Mouse (Mus musculus): ENCODE results near the gene Sugp1. TPM values are rescaled to one million over a fixed set of nuclear protein-coding genes. Genes with fewer than 3 reads are reported as not detected.
"Not testable (repeated sequence)": the region's sequence is repeated elsewhere in the genome, so short reads cannot be mapped to it uniquely, and the experiment has no call there.

Sugp1 gene
- total RNA-seq, 2 experiments from 2014 or later, result 20.2 to 22.5 TPM

DNA sequence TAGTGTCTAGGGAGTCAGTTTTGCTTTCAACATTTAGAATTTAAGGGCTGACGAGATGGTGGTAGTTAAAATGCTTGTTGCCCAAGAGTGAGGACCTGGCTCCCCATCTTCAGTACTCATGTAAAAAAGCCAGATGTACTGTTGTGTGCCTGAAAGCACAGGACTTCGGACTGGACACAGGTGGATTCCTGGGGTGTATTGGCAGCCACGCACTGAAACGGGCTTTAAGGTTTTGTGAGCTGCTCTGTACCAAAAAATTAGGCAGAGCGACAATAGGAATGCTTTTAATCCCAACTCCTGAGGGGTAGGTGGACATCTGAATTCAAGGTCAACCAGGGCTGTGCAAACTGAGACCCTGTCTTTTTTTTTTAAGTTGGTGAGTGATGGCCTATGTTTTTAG is 1.4 kb downstream of the Sugp1 start:
- no peak for DNase-seq

DNA sequence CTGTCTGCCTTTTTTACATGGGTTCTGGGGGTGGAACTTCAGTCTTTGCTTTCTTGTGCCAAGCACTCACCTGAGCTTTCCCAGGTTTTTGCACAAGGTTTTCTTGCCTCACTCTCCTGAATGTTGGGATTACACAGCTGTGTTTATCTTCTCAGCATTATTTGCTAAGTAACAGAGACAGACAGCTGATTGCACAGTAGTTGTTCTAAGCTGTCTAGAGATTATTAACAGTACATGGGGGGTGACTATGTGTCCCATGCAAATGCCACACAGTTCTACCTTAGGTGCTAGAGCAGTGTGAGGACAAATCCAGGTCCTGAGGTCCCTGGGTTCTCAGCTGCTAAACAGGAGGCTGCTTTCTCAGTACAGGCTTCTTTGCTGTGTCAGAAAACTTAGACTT is 7.0 kb downstream of the Sugp1 start:
- no peak for DNase-seq

DNA sequence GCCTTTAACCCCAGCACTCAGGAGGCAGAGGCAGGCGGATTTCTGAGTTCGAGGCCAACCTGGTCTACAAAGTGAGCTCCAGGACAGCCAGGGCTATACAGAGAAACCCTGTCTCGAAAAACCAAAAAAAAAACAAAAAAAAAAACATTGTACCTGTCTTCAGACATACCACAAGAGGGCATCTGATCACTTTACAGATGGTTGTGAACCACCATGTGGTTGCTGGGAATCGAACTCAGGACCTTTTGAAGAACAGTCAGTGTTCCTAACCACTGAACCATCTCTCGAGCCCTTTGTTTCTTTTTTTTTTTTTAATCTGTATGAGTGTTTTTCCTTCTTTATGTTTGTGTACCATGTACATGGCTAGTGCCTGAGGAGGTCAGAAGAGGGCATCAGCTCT is 7.8 kb downstream of the Sugp1 start:
- not testable (repeated sequence) for DNase-seq

DNA sequence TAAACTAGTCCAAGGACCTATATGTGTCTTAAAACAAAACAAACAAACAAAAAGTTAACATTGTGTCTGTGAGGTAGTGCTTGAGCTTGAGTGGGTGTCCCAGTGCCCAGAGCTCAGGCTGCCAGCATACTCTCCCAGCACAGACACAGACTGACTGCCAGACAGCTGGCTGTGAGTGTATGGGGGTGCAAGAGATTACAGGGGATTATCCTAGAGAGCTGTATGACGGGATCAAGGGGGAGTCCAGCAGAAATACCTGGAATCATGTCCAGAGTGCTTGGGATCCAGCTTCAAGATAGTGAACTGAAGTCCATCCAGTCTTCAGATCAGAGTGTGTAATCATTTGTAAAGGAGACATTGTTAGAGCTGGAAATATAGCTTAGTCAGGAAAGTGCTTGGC is 15.1 kb downstream of the Sugp1 start:
- no peak for DNase-seq

GRCm38 (mm10) chr8:70071836-70072440 is 29.3 kb downstream of the Sugp1 start:
- DNase-seq, result no peak

DNA sequence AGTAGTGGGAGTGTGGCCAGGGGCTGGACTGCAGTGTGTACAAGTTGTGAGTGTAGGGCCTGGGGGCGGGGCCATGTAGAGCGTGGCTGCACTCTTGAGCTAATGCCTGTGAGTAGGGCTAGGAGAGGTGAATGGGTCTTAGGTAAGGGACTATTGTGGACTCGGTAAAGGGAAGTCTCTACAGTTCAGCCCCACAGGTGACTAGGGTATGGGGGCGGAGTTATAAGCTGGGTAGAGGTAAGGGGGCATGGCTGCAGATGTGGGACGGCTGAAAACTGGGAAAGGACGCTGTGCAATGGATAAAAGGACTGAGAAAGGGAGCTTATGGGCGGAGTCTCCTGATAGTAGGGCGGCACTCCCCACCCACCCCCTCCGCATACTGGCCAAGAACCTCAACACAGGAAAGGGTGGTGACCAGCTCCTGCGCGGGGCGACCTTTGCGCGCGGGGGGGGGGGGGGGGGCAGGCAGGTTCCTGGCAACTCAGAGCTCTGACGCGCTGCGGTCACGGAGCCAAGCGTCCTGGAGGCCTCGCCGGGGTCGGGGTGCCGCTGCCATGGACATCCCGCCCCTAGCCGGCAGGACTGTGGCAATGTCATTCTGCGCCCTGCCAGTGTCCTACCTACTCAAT is 29.9 kb downstream of the Sugp1 start, which contains the start of gene Tm6sf2:
Gene Tm6sf2, plus strand, starts transcription at position 484 of the 629 bp plus-strand sequence.
- peak; percentile 33 for DNase-seq

DNA sequence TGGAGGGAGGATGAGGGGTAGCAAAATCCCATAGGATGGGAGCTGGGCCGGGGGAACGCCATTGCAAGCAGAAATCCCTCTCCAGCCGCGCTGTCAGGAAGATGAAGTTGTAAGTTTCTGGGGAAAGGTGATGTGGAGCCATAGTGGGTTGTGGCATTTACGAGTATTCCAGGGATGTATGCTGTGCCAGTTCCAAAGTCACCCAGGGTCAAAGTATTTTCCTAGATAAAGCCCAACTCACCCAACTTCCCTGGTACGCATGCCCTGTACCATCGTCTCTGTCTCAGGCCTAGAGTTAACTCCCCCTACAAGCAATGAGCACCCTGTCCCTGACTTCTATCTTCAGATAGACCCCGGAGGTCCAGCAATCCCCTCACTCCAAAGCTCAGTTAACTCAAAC is 30.5 kb downstream of the Sugp1 start:
- no peak for DNase-seq

DNA sequence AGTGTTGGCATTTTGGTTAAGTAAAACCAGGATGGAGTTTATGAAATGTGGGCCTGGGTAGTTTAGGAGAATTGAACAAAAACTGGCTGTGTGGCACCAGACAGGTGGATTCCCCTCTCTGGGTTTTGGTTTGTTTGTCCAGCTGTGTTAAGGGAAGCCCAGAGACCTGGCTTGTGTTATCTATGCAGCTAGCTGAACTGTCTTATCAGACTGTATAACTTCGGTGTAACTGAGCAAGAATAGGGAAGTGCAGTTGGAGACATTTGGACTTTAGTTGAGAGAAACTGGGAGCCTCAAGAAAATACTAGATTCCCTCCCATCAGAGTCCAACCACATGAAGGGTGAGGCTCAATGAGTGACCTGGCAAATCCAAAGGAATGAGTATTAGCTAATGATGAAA is 31.1 kb downstream of the Sugp1 start:
- no peak for DNase-seq

DNA sequence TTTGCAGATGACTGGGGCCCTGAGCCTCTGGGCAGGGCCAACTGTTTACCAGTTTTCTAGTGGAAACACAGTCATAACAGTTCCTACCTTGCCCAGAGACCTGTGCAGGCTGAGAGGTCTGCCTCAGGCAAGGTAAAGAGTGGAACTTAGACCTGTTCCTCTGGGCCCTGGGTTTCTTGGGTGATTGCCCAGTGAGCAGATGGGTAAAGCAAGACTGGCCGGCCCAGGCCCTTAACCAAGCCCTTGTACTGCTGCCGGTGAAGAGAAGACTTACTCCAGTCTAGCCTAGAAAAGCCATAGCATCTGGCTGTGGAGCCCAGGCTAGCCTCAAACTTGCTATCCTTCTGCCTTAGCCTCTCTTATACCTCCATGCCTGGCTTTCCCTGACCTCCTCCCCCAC is 39.4 kb downstream of the Sugp1 start:
- DNase-seq, result no peak

DNA sequence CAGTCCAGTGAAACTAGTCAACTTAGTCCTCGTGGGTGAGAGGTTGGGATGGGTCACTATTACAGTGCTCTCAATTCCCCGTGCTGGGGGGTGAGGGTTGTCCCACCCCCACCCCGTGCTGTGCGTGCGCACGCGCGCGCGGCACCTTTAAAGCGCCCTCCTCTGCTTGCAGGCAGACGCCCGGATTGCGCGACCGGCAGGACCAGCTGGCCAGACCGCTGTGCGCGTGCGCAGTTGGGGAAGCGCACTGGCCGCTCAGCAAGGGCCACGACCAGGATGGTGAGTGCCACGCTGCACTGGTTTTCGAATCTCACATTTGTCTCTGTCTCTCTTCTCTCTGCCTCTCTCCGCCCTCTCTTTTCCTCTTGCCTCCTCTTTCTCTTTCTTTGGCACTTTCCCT is 40.7 kb downstream of the Sugp1 start, which contains the start of gene Hapln4:
Gene Hapln4, plus strand, starts transcription at position 173 of the 400 bp plus-strand sequence.
- peak; percentile 31 for DNase-seq

DNA sequence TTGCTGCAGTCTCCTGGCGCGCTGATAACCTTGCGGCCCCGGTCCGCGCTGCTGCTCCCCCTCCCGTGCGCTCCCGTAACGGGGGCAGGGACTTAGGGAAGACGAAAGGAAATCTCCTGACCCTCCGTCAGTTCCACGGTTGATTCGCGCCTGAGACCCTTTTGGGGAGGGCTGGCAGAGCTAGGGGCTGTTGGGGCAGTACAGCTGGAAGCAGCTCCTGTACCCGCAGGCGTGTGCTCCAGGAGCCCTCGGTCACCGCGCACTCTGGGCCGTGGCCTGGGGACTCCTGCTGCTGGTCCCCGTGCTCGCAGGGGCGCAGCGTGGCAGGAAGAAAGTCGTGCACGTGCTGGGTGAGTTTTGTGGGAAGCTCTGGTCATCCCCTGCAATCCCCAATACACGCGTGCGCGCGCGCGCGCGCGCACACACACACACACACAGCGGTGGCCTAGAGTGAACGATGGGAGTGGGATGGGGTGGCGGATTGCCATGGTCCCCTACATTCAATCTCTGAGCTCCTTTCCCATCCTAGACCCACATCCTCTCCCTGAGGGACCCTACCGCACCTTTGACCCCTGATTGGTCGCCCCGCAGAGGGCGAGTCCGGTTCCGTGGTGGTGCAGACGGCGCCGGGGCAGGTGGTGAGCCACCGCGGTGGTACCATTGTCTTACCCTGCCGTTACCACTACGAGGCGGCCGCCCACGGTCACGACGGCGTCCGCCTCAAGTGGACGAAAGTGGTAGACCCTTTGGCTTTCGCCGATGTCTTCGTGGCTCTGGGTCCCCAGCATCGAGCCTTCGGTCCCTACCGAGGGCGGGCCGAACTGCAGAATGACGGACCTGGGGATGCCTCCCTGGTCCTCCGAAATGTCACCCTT is 41.8 kb downstream of the Sugp1 start:
- no peak for DNase-seq

GRCm38 (mm10) chr8:70086151-70086550 is 43.5 kb downstream of the Sugp1 start:
- no peak for DNase-seq

GRCm38 (mm10) chr8:70087237-70087636 is 44.6 kb downstream of the Sugp1 start:
- DNase-seq, result no peak

DNA sequence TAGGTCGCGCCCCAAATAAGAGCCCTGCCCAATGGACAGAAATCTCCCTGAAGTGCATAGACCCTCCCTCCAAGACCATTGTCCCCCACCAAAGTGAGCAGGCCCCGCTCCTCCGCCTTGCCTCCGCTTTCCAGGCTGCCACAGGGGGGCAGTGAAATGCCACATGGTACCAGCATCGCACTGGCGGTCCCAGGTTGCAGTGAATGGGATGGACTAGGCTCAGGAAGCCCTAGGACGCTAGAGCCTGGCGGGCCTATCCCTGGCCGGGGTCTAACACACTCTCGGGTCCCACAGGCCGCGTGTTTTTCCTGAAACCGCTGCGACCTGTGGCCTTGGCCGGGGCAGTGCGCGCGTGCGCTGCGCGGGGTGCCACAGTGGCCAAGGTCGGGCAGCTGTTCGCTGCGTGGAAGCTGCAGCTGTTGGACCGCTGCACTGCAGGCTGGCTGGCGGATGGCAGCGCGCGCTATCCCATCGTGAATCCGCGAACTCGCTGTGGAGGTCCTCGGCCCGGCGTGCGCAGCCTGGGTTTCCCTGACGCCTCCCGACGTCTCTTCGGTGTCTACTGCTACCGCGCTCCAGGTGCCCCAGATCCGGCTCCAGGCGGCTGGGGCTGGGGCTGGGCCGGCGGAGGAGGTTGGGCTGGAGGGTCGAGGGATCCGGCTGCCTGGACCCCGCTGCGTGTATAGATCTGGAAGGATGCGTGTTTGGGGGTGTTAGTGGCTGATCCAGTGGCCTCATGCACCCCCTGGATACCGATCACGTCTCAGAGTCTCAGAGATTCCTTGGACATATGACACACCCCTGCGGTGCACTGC is 45.4 kb downstream of the Sugp1 start:
- DNase-seq, result peak; percentile 38

DNA sequence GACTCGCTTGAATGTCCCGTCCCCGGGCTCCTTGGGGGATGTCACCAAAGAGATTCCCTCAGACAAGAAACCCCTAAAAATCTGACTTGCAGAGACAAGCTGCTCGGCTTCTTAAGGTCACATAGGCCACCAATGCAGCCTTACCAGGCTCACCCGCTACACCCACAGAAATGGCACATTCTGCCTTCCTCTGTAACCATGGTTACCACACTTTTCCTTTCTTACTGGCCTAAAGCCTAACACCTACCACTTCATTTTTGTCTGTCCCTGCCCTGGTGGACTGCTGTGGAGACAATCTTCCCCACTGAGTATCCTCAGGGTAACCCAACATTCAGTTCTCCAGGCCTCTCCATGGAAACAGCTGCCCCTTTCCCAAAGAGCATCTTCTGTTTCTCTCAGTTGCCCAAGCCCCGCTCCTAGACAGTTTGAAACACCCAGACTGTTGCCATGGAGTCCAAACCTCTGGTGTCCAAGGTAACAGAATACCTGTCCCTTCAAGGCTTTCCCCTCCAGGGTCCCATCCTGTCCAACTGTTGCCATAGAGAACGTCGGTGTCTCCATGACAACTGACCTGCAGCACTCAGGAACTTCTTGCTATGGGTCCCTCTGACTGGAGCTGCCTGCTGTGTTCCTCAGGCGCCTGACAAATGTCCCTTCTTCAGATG is 46.8 kb downstream of the Sugp1 start:
- DNase-seq, result no peak

DNA sequence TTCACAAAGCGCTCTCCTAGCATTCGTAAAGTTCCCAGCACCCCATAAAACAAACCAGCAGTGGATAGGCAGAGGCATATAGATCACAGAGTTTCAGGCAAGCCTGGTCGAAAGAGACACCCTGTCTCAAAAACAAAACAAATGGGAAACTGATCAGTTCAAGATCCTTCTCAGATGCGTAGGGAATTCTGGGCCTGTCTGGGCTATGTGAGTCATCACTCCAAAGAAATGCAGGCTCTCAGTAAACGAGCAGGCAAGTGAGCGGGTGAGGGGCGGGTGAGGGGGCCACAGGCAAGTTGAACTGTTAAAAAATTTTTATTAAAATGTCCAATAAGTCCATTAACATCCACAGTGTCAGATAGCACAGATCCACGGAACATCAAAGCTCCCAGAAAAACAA is 50.2 kb downstream of the Sugp1 start:
- DNase-seq, result no peak

DNA sequence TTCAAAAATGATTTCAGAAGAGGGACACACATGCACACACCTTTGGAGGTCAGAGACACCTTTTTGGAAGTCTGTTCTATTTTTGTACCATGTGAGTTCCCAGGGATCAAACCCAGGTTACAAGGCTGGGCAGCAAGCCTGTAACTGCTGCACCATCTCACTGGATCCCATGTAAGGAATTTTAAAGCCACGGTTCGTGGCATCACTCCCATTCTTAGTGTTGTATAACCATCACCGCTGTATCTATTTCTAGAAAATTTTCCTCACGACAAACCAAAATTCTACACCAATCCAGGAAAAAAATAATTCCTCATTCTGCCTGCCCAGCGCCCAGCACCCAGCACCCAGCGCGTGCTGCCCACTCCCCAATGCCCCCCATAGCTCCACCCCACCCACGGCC is 56.7 kb downstream of the Sugp1 start:
- DNase-seq, result no peak

- DNase-seq, result no peak
Measured at GRCm38 (mm10) chr8:70100241-70100640, 57.6 kb downstream of the Sugp1 start.

DNA sequence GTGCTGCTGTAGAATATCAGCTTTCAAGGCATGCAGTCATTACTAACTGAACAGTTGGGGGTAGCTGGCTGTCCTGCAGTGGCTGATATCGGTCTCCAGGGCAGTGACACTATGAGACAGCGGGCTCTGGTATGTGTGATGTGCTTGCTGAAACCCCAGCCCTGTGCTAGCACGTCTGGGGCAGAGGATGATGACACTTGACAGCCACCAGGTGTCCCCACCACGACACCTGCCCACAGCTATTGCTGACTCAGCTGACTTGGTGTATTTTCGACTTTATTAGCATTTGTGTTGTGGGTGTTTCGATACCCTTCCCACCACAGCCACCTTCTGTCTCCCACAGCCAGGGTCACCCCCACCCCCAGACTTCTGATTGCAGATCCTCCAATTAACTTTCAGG is 61.9 kb downstream of the Sugp1 start:
- DNase-seq, result peak; percentile 32

- no peak for DNase-seq
Measured at GRCm38 (mm10) chr8:70104922-70105321, 62.3 kb downstream of the Sugp1 start.

- DNase-seq, result no peak
Measured at GRCm38 (mm10) chr8:70110451-70110850, 67.8 kb downstream of the Sugp1 start.
